Mouse (Mus musculus) olfactory bulb, adult 2 months (tissue): ENCODE data around the gene Flot1. TPM values are rescaled to one million over a fixed set of nuclear protein-coding genes. Genes with fewer than 3 reads are reported as not detected.

Experiments used
- H3K27ac ChIP-seq: fragments of 200-500 bp; 2 replicates; pipeline ENCODE4 v1.5.1; 2012; ENCODE audit warnings: low read depth, low read length; ENCODE audit not compliant: insufficient read depth
- H3K4me1 ChIP-seq: fragments of 200-500 bp; 2 replicates; pipeline ENCODE4 v1.6.1; 2012; ENCODE audit warnings: low read length; ENCODE audit not compliant: control insufficient read depth, insufficient read depth
- H3K4me3 ChIP-seq: fragments of 200-500 bp; 2 replicates; pipeline ENCODE4 v1.5.1; 2012; ENCODE audit warnings: mild to moderate bottlenecking, low read depth, low read length, moderate library complexity; ENCODE audit not compliant: insufficient read depth
- CTCF ChIP-seq: fragments of 200-500 bp; IDR thresholded peaks from 2 replicates; pipeline ENCODE4 v1.5.1; 2012; ENCODE audit warnings: low read depth, mild to moderate bottlenecking, low read length, moderate library complexity; ENCODE audit not compliant: insufficient read depth
- POLR2A ChIP-seq: fragments of 200-500 bp; IDR thresholded peaks from 2 replicates; pipeline ENCODE4 v1.6.1; 2012; ENCODE audit warnings: mild to moderate bottlenecking, low read depth, low read length, moderate library complexity; ENCODE audit not compliant: insufficient read depth
- WGBS: fragments of 180-500 bp; shearing (Covaris S2); methylation state at CpG from one replicate; pipeline ENCODE4 v1.1.7; 2018; 5-methylcytosine and 5-hydroxymethylcytosine counted together
- polyA plus RNA-seq: library from polyadenylated mRNA; stranded (reverse); fragments of >200 nt; gene quantifications from 2 replicates; pipeline ENCODE4 v1.2.4, GENCODE M21; 2012; ENCODE audit warnings: low replicate concordance; ENCODE audit not compliant: missing spikeins, insufficient read depth, insufficient read length

The Flot1 gene
- polyA plus RNA-seq, 1 experiment, result not detected

DNA sequence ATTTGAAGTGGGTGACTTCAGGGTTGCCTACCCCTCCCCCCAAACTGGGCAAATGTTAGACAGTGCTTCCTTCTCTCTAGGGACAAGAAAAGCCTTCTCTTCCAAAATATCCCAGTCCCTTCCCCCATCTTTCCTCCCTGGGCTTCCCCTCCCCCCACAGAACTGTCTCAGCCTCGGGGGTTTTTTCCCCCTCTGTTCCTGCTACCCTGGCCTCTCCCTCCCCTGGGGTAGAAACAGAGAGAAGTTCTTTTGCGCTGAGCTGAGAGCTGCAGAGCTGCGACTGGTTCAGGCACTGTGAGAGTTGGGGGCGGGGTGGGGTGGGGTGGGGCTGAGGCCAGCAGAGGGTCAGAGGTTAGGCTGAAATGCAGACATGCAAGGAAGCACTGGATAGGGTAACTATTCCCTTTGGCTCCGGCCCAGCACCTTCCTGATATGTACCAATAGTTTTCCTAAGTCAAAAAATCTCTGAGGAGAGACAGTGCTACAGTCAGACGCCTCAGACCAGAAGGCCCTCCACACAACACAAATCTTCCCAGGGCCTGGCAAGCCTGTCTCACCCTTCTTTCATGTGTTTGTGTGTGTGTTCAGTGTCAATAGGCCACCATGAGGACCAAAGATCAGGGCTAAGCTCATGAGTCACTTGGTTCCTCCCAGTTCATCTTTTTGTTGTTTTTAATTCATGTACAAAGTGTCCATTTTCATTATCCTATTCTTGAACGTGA, 46.5 kb downstream of the Flot1 start:
- peak overlapping the region; percentile 17; the same call in 1 of the 2 replicates for H3K27ac ChIP-seq
- H3K4me3 ChIP-seq, result peak overlapping the region; percentile 53
- 21% methylated on average over 7 of the region's 7 CpGs for WGBS
- H3K4me1 ChIP-seq, result peaks cover 51% of the 10 kb centered on the region
- TF ChIP-seq CTCF (no peak), POLR2A (no peak)

- Histone ChIP-seq H3K4me3 (peak overlapping the region; percentile 19; the same call in 1 of the 2 replicates), H3K27ac (peak overlapping the region; percentile 79; the same call in 1 of the 2 replicates), H3K4me1 (peaks cover 48% of the 10 kb centered on the region)
- WGBS, result 53% methylated on average over 9 of the region's 9 CpGs
- TF ChIP-seq CTCF (no peak), POLR2A (no peak)
These were observed 47.3 kb downstream of the Flot1 start for GRCm38 (mm10) chr17:35870151-35870883.

DNA sequence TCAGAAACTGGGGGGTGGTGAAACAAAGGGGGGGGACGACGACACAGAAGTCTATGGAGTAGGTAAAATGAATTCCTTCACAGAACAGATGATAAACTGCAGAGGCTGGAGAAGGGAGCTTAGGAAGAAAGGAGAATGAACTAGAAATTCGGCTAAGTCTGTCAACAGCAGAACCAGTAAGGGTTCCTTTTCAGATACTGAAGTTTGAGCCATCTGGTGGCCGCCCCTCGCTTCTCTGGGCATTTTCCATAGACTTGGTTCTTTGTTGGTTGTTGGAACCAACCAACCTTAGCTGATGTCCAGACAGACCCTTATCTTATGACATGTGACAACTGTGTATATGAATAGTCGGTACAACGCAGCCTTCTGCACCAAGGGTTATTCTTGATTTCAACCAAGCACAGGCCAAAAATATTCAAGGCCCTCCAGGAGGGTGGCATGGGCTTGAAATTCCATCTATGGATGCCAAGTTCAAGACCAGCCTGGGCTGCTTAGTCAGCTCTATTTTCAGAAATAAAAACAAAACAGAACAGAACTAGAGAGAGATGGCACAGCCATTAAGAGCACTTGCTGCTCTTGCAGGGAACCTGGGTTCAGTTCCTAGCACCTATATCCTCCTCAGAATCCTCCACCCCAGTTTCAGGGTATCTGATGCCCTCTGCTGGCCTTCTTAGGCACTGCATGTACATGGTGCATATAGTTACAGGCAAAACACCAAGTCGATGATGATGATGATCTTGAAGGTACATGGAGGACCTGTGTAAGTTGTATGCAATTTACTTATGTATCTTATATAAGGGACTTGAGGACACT, 48.1 kb downstream of the Flot1 start:
- Histone ChIP-seq H3K27ac (peak overlapping the region; percentile 79; the same call in 1 of the 2 replicates), H3K4me1 (peaks cover 44% of the 10 kb centered on the region), H3K4me3 (no peak overlapping the region)
- TF ChIP-seq CTCF, result no peak
- TF ChIP-seq POLR2A, result no peak
- 56% methylated on average over 8 of the region's 8 CpGs for WGBS

- no peak overlapping the region for H3K4me3 ChIP-seq
- no peak overlapping the region for H3K27ac ChIP-seq
- TF ChIP-seq POLR2A (no peak), CTCF (peak; percentile 79)
- H3K4me1 ChIP-seq, result peaks cover 19% of the 10 kb centered on the region
- WGBS, result 31% methylated on average over 21 of the region's 21 CpGs
These were observed 50.9 kb downstream of the Flot1 start for GRCm38 (mm10) chr17:35873774-35874519.

GRCm38 (mm10) chr17:35874721-35875120, 51.7 kb downstream of the Flot1 start:
- Histone ChIP-seq H3K4me3 (no peak overlapping the region), H3K4me1 (peaks cover 15% of the 10 kb centered on the region), H3K27ac (no peak overlapping the region)
- TF ChIP-seq POLR2A, result no peak
- no peak for TF ChIP-seq CTCF
- WGBS, result 69% methylated on average over 6 of the region's 6 CpGs

DNA sequence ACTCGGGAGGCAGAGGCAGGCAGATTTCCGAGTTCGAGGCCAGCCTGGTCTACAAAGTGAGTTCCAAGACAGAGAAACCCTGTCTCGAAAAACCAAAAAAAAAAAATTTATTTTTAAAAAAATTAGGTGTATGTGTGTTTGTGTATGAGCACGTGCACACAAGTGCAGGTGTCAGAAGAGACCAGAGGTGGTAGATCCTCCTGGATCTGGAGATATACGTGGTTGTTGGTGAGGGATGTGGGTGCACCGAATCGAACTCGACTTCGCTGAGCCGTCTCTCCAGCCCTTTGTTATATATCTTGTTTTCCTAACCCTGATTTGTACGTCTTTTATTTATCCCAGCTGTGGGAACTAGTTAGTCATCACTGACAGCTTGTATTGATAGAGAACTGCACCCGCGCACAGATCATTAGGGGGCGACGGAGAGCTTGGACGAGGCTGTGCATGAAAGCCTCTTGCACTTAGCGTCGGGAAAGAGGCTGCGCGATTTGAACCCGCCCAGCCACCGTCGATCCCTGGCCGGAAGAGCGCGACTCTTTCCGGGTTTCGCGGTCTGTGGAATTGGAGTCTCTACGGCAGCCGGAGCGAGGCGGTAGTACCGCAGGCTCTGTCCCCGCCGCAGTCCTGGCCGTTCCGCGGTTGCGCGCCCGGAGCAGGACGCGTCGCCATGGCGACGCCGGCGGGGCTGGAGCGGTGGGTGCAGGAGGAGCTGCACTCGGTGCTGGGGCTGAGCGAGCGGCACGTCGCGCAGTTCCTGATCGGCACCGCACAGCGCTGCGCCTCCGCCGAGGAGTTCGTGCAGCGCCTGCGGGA, 56.4 kb downstream of the Flot1 start, which contains the start of gene Dhx16:
Gene Dhx16, plus strand, starts transcription at position 575 of the 813 bp plus-strand sequence.
- Histone ChIP-seq H3K4me1 (peaks cover 14% of the 10 kb centered on the region), H3K4me3 (peak within 1 kb of the TSS; percentile 94), H3K27ac (peak within 1 kb of the TSS; percentile 60; the same call in 1 of the 2 replicates)
- 5% methylated on average over 66 of the region's 66 CpGs for WGBS
- TF ChIP-seq POLR2A, result peak; percentile 80; the same call in 1 of the 2 replicates
- TF ChIP-seq CTCF, result peak; percentile 49

Other genes starting within 250 kb of the Flot1 start
- not detected in 2 replicates for gene Sfta2, start 221.7 kb upstream of the Flot1 start, polyA plus RNA-seq
- gene Gm9573, start 196.6 kb upstream of the Flot1 start, polyA plus RNA-seq, result not detected in 2 replicates
- not detected in 2 replicates for gene Mucl3, start 179.5 kb upstream of the Flot1 start, polyA plus RNA-seq
- not detected in 2 replicates for gene Vars2, start 155.6 kb upstream of the Flot1 start, polyA plus RNA-seq
- gene Gtf2h4, start 149.5 kb upstream of the Flot1 start, polyA plus RNA-seq, result not detected in 2 replicates
- gene Ddr1, start 118.6 kb upstream of the Flot1 start, polyA plus RNA-seq, result not detected in 2 replicates
- not detected in 2 replicates for gene Ier3, start 1.5 kb upstream of the Flot1 start, polyA plus RNA-seq
- gene Tubb5, start 15.1 kb downstream of the Flot1 start, polyA plus RNA-seq, result 228 and 580 TPM in 2 replicates
- 41.3 TPM in 1 of 2 replicates, not detected in the other for gene Mdc1, start 18.3 kb downstream of the Flot1 start, polyA plus RNA-seq
- not detected in 2 replicates for gene Nrm, start 38.1 kb downstream of the Flot1 start, polyA plus RNA-seq
- gene Ppp1r18, start 42.4 kb downstream of the Flot1 start, polyA plus RNA-seq, result not detected in 2 replicates
- gene Dhx16, start 56.6 kb downstream of the Flot1 start, polyA plus RNA-seq, result not detected in 2 replicates
- not detected in 2 replicates for gene 2310061I04Rik, start 74.2 kb downstream of the Flot1 start, polyA plus RNA-seq
- not detected in 2 replicates for gene Atat1, start 86.8 kb downstream of the Flot1 start, polyA plus RNA-seq
- gene Mrps18b, start 93.2 kb downstream of the Flot1 start, polyA plus RNA-seq, result not detected in 2 replicates
- not detected in 2 replicates for gene Ppp1r10, start 93.2 kb downstream of the Flot1 start, polyA plus RNA-seq
- not detected in 2 replicates for gene Abcf1, start 146.5 kb downstream of the Flot1 start, polyA plus RNA-seq
- gene Gnl1, start 156.6 kb downstream of the Flot1 start, polyA plus RNA-seq, result not detected in 2 replicates
- not detected in 2 replicates for gene Prr3, start 157.0 kb downstream of the Flot1 start, polyA plus RNA-seq
- not detected in 2 replicates for gene H2-T24, start 197.3 kb downstream of the Flot1 start, polyA plus RNA-seq
- gene H2-T23, start 209.6 kb downstream of the Flot1 start, polyA plus RNA-seq, result 151 TPM in 1 of 2 replicates, not detected in the other
- not detected in 2 replicates for gene H2-T22, start 219.5 kb downstream of the Flot1 start, polyA plus RNA-seq
- gene Gm6034, start 219.7 kb downstream of the Flot1 start, polyA plus RNA-seq, result not detected in 2 replicates
- gene Gm11127, start 235.1 kb downstream of the Flot1 start, polyA plus RNA-seq, result not detected in 2 replicates